Mouse (Mus musculus) ovary, adult 10 weeks (tissue): ENCODE data around the gene Crebzf. TPM values are rescaled to one million over a fixed set of nuclear protein-coding genes. Genes with fewer than 3 reads are reported as not detected.

Experiments
- polyA plus RNA-seq: library from polyadenylated mRNA; stranded (reverse); fragments of 350-450 nt; fragmentation: Illumina TruSeq; extraction: RNeasy Lipid Tissue Mini Kit (QIAGEN cat#74804); gene quantifications from one replicate; pipeline ENCODE4 v1.2.3, GENCODE M21; 2014

Crebzf gene
- polyA plus RNA-seq, result 110 TPM

DNA sequence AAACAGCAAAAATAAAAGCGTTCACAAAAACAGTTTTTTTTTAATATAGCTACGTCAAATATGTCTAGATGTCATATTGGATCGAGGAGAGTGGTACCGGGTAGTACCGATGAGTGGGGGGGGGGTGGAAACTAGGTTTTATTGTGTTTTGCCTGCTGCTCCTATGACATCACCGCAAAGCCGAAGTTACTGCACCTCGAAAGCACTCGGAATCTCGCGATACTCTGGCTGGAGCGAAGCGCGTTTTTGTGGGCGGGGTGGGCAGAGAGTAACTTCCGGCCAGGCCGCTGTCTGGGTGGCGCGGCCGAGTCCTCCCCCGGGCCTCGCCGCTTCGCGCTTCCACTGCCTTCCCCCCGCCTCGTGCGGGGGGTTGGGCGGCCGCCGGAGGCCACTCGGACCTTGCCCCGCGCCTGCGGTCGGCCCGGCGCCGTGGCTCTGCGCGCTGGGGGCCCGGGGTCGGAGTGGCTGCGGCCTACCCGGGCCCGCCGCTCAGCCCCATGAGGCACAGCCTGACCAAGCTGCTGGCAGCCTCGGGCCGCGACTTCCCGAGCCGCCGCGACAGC is at the start of gene Crebzf:
TSS of gene Crebzf (plus strand) at position 212 of the 563 bp plus-strand sequence.

DNA sequence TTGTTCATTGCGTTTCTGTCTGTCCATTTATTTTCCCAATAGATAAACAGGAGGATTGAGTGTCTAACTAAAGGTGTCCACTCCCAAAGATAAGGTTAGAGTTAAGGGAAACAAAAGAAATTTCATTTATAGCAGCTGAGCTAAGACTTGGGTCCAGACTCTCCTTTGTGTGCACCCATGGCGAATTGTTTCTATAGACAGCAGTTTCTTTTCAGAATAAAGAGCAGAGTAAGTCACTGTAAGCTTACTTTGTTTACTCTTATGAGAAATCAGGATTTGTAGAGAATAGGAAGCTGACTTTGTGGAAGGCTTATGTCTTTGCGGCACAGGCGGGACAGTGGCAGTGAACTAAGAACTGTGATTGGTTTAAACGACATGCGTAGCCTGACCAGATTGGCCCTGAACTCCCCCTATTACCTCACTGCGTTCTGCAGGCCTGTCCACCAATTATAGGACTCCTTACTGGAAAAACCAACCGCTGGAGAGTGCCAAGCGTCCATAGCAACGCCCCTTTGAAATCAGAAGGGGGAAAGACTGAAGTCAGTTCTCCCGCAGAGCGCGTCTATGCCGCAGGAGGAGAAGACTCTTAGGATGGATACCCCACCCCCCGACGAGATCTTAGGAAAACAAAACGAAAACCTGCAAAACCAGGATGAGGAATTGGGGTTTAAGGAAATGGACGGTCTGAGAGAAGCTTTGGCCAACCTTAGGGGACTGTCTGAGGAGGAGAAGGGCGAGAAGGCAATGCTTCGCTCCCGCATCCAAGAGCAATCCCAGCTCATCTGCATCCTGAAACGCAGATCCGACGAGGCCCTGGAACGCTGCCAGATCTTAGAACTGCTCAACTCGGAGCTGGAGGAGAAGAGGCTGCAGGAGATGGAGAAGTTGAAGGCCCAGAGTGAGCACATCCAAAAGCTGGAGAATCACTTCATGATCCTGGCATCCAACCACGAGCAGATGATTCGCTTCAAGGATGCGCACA is 16.2 kb upstream of the Crebzf start, which contains the start of gene Ccdc89:
TSS of gene Ccdc89 (plus strand) at position 558 of the 982 bp plus-strand sequence.

DNA sequence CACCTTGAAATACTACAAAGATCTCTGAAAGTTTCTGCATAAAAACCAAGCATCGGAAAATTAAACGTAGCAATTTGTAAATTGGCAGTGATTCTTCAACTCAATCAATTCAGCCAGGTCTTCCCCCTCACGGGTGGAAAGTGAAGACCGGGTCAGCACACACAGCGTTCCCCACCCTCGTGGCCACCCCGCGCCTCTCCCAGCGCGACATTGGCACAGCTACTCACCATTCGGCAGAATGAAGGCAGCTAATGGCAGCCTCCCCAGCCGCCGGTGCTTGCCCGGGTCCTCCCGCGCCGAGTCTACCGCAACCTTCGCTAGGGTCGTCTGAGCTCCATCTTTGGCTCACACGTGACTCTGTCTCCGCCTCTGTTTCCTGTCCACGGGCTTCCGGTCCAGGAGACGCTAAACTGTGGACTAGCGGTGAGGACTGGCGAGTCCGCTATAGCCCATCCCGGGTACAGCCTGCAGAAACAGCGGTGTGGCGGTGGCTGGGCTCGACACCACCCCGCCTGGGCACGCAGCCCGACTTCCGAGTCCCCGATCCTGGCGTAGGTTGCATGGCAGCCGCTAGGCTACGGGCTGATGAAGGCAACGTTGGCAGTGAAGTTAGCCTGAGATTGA is 14.4 kb downstream of the Crebzf start, which contains the start of gene Tmem126a:
TSS of gene Tmem126a (minus strand) at position 385 of the 624 bp plus-strand sequence.

DNA sequence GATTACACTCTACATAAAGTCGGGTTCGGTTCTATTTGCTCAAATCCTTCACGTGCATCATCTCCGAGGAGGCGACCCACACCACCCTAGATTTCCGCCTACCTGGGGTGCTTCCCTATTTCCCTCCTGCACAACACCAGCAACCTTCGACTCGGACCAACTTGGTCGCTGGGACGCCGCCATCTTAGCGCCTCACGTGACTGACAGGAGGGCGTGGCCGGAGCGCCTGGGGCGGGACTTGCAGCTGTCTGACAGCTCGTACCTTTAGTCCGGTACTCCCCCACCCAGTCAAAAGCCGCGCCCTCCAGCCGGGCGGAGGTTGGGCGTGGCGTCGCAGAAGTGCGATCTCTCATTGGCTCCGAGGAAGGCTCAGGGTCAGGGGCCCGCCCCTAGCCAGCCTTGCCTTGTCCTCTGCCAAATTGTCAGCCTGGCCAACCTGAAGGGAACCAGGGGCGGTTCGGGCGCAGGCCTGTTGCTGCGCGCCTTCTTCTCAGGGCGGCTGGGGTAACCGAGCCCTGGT is 33.3 kb downstream of the Crebzf start, which contains the start of gene Tmem126b:
TSS of gene Tmem126b (minus strand) at position 209 of the 520 bp plus-strand sequence.

DNA sequence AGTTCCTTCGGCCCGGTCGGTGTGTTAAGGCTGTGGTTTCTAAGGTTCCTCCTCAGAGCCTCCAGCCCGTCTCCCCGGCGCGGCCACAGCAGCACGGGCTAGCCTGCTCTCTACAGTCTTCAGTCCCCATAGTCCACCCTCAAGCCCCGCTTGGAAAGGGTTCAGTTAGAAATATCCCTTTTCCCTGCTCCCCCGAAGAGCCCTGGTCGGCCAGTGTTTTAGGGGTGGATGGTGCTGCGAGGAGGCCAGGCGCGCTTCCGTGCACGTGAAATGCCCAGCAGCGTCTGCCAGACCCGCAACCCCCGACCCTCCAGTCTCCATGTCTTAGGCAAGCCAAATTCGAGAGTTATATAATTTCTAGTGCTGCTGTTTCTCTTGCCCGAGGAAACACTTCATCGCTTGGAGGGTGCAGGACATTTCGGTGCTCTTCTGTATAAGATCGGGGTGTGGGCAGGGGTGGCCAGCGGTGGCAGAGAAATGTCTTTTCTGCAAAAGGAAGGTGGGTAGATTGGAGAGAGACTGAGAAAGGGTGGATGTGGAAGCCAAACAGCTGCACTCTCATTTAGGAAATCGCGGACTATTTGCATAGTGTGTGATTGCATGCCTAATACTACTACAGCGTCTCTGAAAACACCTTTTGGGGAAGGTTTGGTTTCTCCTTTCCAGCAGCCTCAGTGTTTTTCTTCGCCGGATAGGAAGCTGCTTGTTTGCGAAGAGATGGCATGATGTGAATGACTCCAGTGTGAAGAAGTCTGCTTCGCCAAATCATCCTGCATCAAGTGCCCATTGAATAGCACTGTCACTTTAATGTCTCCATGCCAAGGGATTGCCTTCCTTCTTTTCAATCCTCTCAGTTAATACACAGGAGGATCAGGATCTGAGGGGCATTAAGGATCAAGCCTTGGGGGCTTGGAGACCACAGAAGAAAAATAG is 34.0 kb downstream of the Crebzf start, which contains the start of gene Dlg2:
TSS of gene Dlg2 (plus strand) at position 360 of the 933 bp plus-strand sequence.

Other genes starting within 250 kb of the Crebzf start
- gene Ccdc83, start 177.0 kb upstream of the Crebzf start, polyA plus RNA-seq, result not detected
- 35.0 TPM for gene Sytl2, start 140.5 kb upstream of the Crebzf start, polyA plus RNA-seq
- gene Ccdc89, start 16.2 kb upstream of the Crebzf start, polyA plus RNA-seq, result 2.3 TPM
- gene Tmem126a, start 14.5 kb downstream of the Crebzf start, polyA plus RNA-seq, result 117 TPM
- 46.8 TPM for gene Tmem126b, start 33.3 kb downstream of the Crebzf start, polyA plus RNA-seq
- 7.4 TPM for gene Dlg2, start 33.9 kb downstream of the Crebzf start, polyA plus RNA-seq